Mouse (Mus musculus) left cerebral cortex, adult 6 months (tissue): ENCODE data around the gene Erp29. TPM values are rescaled to one million over a fixed set of nuclear protein-coding genes. Genes with fewer than 3 reads are reported as not detected.

ENCODE experiments used
- long read RNA-seq, 2 experiments: library from polyadenylated mRNA; unstranded; transcript quantifications; one replicate each; pipeline ENCODE4 v2.0.0; 2019 to 2020
- polyA plus RNA-seq: library from polyadenylated mRNA; unstranded; fragments of <200 nt; fragmentation: Nextera tagmentation; gene quantifications from 2 replicates; pipeline ENCODE4 v1.2.3, GENCODE M21; 2021

Erp29 gene
- polyA plus RNA-seq, result 150 and 166 TPM in 2 replicates
- long read RNA-seq, experiment 1, full-length matches to known transcripts, result 202 of 211 reads
- long read RNA-seq, experiment 1, partial matches to known transcripts, result 2 of 211 reads
- long read RNA-seq, experiment 1, other reads (novel, unspliced or antisense), result 7 of 211 reads
- long read RNA-seq, experiment 2, full-length matches to known transcripts, result 188 of 217 reads
- long read RNA-seq, experiment 2, partial matches to known transcripts, result 2 of 217 reads
- long read RNA-seq, experiment 2, other reads (novel, unspliced or antisense), result 27 of 217 reads

DNA sequence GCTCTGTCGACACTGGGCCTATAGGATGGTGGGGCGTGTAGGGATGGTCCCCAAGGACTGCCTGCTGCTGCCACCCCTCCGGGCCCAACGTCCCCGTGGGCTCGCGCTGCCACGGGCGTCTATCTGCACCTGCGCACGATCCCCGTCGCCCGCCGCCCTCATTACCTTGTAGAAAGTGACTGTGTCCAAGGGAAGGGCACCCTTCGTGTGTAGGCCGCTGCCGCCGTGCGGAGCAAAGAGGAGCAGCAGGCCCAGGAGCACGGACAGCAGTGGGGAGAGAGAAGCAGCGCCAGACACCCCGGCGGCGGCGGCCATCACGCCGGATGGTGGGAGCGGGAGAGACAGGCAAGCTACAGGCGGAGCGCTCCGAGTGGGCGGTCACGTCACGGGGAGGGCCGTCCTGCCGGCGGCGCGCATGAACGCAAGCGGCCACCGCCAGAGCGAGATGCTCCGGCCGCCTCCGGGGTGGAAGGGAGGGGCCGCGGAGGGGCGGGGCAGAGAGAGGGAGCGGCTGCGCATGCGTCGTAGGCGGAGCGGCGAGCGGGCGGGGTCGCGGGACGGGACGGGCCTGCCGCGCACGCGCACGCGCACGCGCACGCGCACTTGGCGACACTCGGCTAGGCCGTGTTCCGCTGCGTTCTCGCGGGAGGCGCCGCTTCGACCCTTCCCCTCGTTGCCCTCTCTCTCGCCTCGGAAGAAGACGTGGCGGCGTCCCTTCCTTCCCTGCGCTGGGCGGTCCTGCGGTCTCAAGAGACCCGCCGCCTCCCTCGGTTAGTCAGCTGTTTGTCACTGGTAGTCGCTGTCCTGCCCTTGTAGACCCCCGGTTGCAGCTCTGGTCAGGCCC, at the start of gene Erp29:
Gene Erp29 (minus strand): TSS at position 481 of the 844 bp plus-strand sequence.

DNA sequence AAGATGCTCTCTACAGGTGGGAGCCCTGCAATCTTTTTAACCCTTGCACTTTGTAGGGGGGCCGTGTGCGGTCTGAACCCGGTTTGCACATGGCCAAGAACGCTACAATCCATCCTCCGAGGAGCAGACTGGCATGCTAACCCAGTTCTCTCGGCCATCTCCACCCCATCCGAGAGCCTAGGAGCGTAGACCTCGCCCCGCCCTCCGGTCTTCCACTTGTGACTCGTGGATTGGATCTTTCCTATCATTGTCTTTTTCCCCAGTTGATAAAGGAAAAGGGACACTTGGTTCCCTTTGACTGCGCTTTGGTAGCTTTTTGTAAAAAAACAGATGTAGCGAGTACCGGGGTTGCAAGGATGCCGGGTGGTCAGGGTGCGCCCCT, 671 bp downstream of the Erp29 start, which contains the start of gene Tmem116:
Gene Tmem116 (plus strand): TSS at position 250 of the 382 bp plus-strand sequence.

DNA sequence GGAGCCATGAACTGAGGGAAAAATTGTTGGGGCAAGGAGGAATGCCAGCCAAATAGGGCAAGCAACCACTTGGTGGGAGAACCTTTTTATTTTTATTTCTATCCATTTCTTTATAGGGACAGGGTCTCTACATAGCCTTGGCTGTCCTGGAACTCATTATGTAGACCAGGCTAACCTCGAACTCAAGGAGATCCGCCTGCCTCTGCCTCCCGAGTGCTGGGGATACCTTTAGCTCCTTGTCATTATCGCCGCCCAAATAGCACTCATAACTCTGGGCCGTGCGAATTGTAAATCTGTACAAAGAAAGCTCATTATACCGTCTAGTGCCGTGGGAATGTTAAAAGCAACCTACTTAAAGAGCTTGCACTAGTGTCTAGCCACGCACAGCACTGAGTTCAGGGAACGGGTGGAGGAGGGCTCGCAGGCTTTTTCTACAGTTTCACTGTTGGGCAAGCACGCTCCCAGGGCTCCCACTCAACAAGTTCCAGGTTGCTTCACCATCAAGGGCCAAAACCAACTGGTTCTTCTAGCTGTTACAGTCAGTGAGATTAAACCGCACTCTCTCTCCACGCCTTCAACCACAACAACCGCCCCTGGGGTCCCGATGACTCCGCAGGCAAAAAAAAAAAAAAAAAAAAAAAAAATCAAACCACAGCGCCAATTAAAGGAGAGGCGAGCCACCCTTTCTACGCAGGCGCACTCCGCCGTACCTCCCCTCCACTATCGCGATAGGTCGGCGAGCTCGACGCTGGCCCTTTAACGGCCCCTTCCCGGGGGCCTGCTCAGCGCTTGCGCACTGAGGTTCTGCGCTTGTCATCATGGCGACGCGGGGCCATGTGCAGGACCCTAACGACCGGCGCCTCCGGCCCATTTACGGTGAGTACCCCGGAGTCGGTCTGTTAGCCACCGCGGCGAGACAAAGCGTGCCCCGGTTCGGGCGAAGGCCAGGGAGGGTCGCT, 54.8 kb downstream of the Erp29 start, which contains the start of gene Naa25:
Gene Naa25 (plus strand): TSS at position 750 of the 959 bp plus-strand sequence.

DNA sequence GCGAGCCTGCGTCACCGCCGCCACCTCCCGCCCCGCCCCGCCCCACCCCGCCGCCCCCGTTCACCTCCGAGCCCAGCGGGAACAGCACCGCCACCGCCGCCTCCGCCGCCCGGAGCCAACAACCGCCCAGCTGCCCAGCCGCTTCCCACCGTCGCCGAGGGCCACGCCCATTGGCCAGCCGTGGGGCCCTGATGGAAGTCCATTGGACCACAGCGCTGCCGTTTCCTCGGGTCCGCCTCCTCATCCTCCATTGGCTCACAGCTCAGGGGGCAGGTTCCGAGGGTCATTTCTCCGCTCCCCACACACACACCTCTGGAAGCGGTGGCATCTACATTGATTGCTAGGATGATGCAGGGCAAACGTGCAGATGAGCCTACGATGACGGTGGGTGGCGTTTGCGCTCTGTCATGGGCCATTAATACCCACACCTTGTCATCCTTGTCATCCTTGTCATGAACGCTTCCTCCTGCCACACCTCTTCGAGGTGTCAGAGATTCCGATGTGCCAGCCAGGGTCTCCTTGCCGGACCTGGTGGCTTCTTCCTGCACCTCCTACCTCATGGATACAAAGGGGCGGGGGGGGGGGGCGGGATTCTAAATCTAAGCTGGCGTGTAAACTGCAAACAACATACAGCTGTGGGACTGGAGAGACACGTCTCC, 66.7 kb downstream of the Erp29 start, which contains the start of gene Trafd1:
Gene Trafd1 (minus strand): TSS at position 172 of the 659 bp plus-strand sequence.

Other genes starting within 250 kb of the Erp29 start
- gene Rpl6, start 248.0 kb downstream of the Erp29 start, polyA plus RNA-seq, result 891 and 960 TPM in 2 replicates
- 22.9 and 23.1 TPM in 2 replicates for gene Hectd4, start 232.3 kb downstream of the Erp29 start, polyA plus RNA-seq
- gene Trafd1, start 66.9 kb downstream of the Erp29 start, polyA plus RNA-seq, result 41.4 and 43.2 TPM in 2 replicates
- gene Naa25, start 54.6 kb downstream of the Erp29 start, polyA plus RNA-seq, result 27.8 and 36.8 TPM in 2 replicates
- gene Tmem116, start 613 bp downstream of the Erp29 start, polyA plus RNA-seq, result 6.9 and 9.6 TPM in 2 replicates
- gene Adam1b, start 50.9 kb upstream of the Erp29 start, polyA plus RNA-seq, result not detected in 2 replicates
- 0.21 and 0.55 TPM in 2 replicates for gene Adam1a, start 93.0 kb upstream of the Erp29 start, polyA plus RNA-seq
- not detected in 2 replicates for gene Gm42878, start 93.0 kb upstream of the Erp29 start, polyA plus RNA-seq
- gene Mapkapk5, start 93.4 kb upstream of the Erp29 start, polyA plus RNA-seq, result 13.5 and 15.4 TPM in 2 replicates
- gene Aldh2, start 141.3 kb upstream of the Erp29 start, polyA plus RNA-seq, result 80.3 and 88.1 TPM in 2 replicates
- gene Acad12, start 166.4 kb upstream of the Erp29 start, polyA plus RNA-seq, result 1.8 and 2.5 TPM in 2 replicates
- gene Acad10, start 208.0 kb upstream of the Erp29 start, polyA plus RNA-seq, result 1.2 TPM in 2 replicates
- 16.7 and 35.1 TPM in 2 replicates for gene Brap, start 208.1 kb upstream of the Erp29 start, polyA plus RNA-seq